Mouse (Mus musculus): ENCODE data around the gene Lhx4.

- TF ChIP-seq CTCF (IDR thresholded peaks at IDR 0.05; ENCODE audit: extremely low read depth, insufficient read depth, low read length), result no peak
- TF ChIP-seq POLR2A (IDR thresholded peaks at IDR 0.05; ENCODE audit: extremely low read depth, insufficient read depth, low read length), result no peak
Measured at GRCm38 (mm10) chr1:155740622-155741377, 10.7 kb downstream of the Lhx4 start.

All from cortical plate, adult 2 months (tissue).